Mouse (Mus musculus) cerebellum, postnatal 14 days (tissue): ENCODE results near the gene Usp13.
A peak's percentile ranks its signal among the peaks of the same experiment; 100 is the strongest.

ENCODE experiments used
- DNase-seq, 2 experiments: peaks; one replicate each; pipeline ENCODE4 v3.0.0; 2021; ENCODE audit warnings: mixed read lengths in 2 of 2

The Usp13 gene

DNA sequence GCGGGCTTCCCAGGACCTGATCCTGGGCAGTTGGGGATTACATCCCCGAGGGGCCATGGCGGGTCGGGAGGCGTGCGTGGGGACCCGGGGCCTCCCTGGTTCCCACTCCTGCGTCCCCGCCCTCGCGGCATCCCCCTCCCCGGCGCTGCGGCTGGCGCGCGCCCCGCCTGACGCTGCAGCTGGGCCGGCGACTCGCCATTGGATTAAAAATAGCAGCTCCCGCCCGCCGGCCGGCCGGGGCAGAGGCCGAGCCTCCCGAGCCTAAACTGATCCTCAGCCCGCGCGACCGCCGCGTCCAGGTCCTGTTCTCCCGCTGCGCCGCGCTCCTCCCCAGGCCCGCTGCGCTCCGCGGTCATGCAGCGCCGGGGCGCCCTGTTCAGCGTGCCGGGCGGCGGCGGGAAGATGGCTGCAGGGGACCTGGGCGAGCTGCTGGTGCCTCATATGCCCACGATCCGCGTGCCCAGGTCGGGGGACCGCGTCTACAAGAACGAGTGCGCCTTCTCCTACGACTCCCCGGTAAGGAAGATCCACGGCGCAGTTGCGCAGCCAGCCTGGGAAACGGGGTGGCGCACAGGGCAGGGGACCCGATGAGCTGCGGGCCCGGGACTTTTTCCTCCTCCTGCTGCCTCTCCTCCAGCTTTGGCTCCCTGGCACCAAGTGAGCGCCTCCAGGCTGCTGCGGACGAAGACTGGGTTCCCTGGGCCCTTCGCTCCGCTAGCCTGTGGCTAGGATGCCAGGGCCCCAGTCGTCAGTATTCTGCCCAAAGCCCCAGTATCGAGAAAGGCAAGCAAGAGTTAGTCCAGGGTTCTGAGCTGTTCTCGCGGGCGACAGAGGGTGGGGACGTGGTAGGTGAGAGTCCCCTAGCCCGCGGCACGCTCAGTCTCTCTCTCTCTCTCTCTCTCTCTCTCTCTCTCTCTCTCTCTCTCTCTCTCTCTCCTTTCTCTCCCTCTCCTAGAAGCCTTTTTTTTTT lies at the start of gene Usp13:
Usp13 (plus strand) TSS at position 190 of the 970 bp plus-strand sequence.
- DNase-seq = peak; percentile 72 to 78

- DNase-seq = no peak
Observed at GRCm38 (mm10) chr3:32770781-32771180, 46.6 kb upstream of the Usp13 start.

GRCm38 (mm10) chr3:32817001-32817356 lies 367 bp upstream of the Usp13 start:
- DNase-seq = no peak

GRCm38 (mm10) chr3:32818327-32818900 lies 1.1 kb downstream of the Usp13 start:
- DNase-seq = peak; percentile 8 to 13

DNA sequence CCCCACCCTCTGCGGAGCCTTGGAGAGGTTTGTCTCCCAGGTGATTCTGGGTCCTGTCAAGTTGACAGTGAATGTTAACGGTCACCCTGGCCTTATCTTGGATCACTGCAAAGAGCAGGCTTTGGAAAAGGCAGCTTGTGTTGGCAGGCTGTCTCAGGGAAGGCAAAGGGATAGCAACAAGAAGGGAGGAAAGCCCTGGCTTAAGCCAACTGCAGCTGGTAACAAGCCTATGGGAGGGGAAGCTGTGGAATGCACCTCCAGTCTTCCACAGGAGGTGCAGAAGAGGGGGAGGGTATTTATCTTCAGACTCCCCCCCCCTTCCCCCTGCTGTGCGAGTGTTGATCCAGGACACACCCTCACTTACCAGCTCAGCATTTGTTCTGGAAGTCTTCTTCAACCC lies 5.3 kb downstream of the Usp13 start:
- no peak for DNase-seq

DNA sequence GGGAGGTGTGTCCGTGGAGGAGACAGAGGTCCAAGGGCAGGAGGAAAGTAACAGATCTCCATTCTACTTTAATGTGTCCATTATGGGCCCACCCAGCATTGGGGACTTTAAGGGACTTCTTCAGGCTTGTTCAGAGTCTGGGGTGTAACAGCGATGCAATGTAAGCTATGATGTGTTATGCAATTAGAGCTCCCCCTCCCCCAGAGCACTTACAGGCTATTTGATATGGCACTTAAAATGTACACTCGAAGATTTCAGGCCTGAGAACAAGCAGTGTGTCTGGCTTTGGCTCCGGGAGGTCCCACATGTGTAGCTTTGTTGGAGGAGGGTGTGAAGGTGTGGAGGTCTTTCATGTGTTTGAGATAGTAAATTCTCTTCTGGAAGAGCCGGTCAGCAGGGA lies 7.6 kb downstream of the Usp13 start:
- no peak for DNase-seq

- no peak for DNase-seq
Observed at GRCm38 (mm10) chr3:32825964-32826479, 8.7 kb downstream of the Usp13 start.

DNA sequence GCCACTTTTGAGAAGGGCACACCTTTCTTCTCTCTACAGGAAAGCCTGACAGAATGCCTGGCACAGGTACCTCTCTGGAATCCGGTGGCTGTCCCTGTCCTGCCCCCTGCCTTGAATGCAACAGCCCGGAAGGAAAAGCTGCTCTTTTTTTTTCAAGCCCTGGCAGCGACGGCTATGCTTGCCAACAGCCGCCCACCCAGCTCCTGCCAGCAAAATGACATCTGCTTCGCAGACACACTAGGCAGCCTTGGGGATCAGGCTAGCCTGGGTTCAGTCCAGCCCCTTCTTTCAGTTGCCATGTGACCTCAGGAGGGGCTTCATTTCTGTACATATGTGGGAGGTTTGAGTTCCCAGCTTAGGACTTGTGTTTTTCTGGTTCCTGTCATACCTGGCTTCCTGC lies 9.4 kb downstream of the Usp13 start:
- DNase-seq = peak; percentile 58 to 59

DNA sequence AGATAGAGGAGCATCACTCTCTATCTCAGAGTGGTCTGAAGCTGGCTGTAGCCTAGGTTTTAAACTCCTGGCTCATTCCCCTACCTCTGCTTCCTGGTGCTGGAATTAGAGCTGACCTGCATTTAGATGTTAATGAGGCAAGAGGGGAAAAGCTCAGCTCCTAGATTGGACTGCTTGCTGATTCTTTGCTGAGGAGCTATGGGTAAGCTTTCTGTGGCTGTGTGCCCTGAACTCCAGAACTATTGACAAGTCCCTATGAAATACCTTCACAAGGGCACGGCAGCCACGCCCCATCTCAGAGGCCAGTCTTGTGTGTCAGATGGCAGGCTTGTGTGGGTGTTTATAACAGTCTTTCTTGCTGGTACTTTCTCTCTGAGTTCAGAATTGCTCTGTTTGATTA lies 16.5 kb downstream of the Usp13 start:
- no peak for DNase-seq

GRCm38 (mm10) chr3:32837847-32838246 lies 20.5 kb downstream of the Usp13 start:
- DNase-seq = no peak

DNA sequence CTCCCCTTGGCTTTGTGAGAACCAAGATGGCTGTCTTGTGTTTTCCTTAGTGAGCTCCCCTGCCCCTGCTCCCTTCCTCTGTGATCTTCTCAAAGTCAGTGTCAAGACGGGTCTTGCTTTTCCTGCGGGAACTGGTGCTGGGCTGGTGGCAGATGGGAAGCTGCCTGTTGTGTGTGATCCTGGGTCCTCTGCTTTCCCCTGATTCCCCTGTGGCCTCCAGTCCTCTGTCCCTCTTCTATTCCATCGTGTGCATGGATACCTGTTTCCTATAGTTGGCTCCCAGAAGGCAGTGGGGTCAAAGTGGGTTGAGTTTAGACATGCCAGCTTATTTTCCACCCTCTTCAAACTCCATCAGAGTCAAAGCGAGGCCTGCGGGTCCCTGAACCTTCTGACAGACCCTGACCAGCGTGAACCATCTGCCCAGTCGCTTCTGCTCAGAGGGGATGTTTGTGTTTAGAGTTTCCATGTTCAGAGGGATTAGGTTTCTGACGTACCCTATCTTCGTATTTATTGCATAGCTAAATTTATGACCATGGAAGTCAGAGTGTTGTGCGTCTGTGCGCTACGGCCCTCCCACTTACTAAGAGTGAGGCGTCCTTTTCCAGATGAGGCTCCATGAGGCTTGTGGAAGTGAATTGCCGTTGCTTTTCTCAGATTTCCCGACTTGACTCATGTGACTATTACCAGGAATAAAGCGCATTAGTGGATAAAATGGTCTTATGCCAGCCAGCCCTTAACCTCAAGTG lies 39.2 kb downstream of the Usp13 start:
- DNase-seq = no peak

GRCm38 (mm10) chr3:32871081-32871480 lies 53.7 kb downstream of the Usp13 start:
- DNase-seq = no peak

DNA sequence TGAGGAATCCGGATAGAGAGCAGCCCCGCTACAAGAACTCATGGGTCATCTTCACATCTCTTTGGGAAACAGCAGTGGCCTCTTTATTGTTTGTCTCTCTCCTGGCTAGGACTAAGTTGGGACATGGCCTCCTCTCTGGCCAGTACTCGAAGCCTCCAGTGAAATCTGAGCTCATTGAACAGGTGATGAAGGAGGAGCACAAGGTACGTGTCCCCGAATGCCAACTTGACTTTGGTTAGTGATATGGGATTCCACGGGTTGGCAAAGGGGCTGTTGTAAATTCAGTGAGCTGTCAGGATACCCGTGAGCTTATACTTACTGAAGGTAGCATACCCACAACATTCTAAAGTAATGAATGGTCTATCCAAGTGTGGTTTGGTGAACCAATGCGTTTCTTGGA lies 69.0 kb downstream of the Usp13 start:
- no peak for DNase-seq

- DNase-seq = no peak
Observed at GRCm38 (mm10) chr3:32888886-32889285, 71.5 kb downstream of the Usp13 start.

GRCm38 (mm10) chr3:32890174-32890573 lies 72.8 kb downstream of the Usp13 start:
- DNase-seq = no peak

GRCm38 (mm10) chr3:32903462-32903861 lies 86.1 kb downstream of the Usp13 start:
- DNase-seq = no peak

DNA sequence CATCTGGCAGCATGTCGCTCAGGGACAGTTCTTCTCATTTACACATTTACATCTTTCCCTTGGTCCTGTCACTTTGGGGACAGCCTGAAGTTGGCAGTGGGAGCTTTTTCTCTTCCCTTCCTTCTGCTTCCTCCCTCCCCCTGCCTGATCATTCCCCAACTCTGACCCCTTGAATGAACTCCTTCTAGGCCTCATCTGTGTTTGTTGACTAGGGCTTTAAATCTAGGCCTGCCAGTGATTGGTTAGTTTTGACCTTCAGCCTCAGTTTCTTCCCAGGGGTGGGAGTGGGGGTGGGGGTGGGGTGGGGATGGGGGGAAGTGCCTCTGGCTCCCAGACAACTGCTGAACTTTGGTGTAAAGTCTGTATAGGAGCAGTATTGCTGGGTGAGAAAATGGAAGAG lies 87.3 kb downstream of the Usp13 start:
- no peak for DNase-seq

DNA sequence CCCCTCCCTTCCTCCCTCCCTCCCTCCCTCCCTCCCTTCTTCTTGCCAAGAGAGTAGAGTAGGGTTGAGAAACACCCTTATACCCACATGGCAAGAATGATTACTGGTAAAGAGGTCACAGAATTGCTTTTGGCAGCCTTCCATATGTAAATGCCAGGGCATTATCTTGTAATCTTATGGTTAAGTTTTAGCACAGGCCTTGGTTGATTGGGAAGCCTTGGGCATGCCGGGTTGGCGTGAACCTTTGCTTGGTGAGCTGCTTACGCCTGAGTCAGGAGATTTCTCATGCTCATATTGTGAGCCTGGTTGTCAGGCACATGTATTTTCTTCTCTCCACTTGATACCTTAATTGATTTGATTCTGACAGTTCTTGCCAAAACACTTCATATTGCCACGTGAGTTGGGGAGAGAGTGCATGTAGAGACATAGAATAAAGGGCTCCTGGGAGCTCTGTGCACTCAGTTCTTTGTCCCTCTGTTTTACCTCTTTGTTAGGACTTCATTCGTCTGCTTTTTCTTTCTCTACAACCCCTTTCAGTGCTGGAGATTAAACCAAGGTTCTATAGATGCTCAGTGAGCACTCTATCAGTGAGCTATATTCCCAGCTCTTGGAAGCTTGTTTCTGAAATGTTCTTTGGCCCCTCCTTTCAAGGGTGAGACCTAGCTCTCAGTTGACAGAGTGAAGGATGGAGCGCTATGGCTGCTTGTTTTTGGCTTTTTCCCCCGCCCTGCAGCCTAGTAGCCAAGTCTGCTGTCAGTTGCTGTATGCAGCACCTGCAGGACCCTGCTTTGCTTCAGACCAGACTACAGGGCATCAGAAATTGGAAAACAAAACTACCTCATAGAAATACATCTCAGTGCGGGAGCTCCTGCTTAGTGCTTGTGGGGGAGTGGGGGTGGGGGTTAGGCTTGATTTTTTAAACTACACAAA lies 88.8 kb downstream of the Usp13 start:
- no peak for DNase-seq

GRCm38 (mm10) chr3:32908400-32908799 lies 91.1 kb downstream of the Usp13 start:
- no peak for DNase-seq

DNA sequence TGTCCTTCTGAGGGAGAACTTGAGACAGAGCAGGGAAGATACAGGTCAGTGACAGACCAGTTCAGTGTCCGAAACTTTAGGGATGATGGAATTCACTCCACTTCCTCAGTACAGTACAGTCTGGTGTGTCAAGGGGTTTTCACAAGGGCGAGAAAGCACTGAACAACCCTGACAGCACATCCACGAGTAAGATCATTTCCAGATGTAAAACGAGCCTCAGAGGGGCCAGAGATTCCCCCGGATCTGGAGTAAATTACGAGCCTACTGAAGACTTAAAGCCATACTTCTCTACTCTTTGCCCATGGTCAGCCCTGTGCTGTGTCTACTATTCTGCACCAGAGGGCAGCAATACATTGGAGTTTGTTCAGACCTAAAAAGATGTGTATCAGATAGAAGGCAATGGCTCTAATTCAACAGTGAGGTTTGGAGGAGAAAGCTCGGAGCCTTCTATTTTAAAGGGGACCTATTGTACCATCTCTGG lies 92.8 kb downstream of the Usp13 start:
- peak; percentile 14 to 16 for DNase-seq

DNA sequence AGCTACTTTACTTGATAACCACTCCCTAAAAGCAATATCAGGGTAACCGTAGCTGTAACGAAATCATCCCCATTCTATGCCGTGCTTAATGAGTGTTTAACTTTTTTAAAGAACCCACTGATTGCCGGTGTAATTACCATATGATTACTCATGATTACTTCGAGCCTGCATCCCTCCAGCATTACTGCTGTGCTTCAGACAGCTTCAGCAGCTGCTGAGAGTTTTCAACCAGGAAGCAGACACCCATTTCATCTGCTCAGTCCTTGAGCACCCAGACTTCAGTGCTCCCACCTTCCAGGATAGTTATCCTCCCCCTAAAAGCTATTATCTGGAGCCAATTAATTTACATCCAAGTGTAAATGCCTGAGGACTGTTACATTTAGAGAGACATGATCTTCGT lies 106.8 kb downstream of the Usp13 start:
- no peak for DNase-seq
